Mouse (Mus musculus): ENCODE measurements around the gene Pced1b. TPM values are rescaled to one million over a fixed set of nuclear protein-coding genes. Genes with fewer than 3 reads are reported as not detected.

The Pced1b gene
- polyA plus RNA-seq, 1 experiment from 2014 or later: 3.4 TPM

DNA sequence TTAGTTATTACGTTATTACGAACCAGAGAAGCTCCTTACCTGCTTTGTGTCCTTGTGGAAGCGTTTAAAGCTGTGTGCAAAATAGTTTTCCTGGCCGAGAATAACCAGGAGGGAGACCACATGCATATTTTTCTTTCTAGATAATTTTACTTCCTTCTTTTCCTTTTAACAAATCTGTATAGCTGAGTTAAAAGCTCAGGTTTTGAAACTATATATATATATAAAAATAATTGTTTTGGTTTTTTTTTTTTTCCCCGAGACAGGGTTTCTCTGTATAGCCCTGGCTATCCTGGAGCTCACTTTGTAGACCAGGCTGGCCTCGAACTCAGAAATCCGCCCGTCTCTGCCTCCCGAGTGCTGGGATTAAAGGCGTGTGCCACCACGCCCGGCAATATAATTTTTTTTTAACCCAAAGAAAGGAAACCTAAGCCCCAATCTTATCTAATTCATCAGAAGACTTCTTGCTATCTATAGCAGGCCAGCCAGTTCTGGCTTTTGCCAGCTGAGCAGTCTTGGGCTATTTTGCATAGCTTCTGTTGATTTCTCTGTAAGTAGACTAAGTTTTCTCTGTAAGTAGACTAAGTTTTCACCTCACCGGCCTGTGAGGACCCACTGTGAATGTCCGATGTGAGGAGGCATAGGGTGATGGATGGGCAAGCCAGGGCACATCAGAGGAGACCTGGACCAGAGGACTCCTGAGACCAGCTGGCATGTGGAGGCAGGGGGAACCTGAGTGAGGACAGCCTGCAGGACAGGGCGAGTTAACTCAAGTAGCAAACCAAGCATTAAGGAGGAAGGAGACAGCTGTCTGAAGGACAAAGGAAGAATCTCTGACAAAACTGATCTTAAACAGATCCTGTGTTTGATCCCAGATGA, 128.2 kb downstream of the Pced1b start:
- H3K4me3 ChIP-seq (ENCODE audit: low read depth, low read length): no peak overlapping the region
- H3K27ac ChIP-seq (ENCODE audit: low read length): no peak overlapping the region
- no peaks in the 10 kb centered on the region for H3K27me3 ChIP-seq (ENCODE audit: control insufficient read depth, insufficient read depth, low read depth, low read length)
- H3K36me3 ChIP-seq (ENCODE audit: control insufficient read depth, insufficient read depth): no peaks in the 10 kb centered on the region
- H3K9me3 ChIP-seq (replicated peaks; ENCODE audit: control insufficient read depth, low read length): no peaks in the 10 kb centered on the region
- H3K9ac ChIP-seq (ENCODE audit: low read depth, low read length): no peak overlapping the region
- 44% methylated on average over 15 of the region's 15 CpGs for WGBS (ENCODE audit: insufficient replicate concordance)
- H3K4me2 ChIP-seq (ENCODE audit: low read depth, low read length): no peak overlapping the region
- H3K4me1 ChIP-seq (ENCODE audit: control insufficient read depth, low read depth, low read length): peaks cover 46% of the 10 kb centered on the region
- ATAC-seq (ENCODE audit: low read depth): no peak

DNA sequence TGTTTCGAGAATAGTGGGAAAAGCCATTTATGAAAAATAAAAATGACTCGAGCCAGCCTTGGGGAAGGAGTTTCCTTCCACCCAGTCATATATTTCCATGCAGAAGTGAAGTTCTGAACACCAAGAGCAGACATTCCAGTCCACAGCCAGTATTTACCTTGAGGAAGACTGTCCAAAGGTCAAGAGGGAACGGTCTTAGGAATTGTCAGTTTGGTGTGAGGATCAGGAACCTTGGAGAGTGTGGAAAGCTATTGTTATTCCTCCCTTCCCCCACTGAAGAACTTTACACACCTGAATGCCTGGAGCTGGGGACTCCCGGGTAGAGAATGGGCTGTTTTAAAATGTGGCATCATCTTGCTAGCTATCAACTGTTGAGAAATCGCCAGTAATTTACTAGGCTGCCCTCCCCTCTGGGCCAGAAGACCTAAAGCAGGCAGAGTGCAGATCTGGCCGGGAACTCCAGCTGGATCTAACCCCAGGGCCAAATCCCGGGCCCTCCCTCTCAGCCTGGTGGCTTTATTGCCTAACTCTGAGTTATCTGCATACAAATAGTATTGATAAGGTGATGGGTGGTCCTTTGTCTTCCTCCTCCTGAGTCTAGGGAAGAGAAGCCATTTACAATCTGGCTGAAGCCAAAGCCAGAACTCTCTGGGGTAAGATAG, 129.3 kb downstream of the Pced1b start:
- Histone ChIP-seq H3K36me3 (ENCODE audit: control insufficient read depth, insufficient read depth) (no peaks in the 10 kb centered on the region), H3K4me3 (ENCODE audit: low read depth, low read length) (no peak overlapping the region), H3K4me2 (ENCODE audit: low read depth, low read length) (0 out of 2 replicates have a peak overlapping the region, but pooled peaks have one; percentile 24), H3K9ac (ENCODE audit: low read depth, low read length) (no peak overlapping the region), H3K27ac (ENCODE audit: low read length) (no peak overlapping the region), H3K9me3 (replicated peaks; ENCODE audit: control insufficient read depth, low read length) (no peaks in the 10 kb centered on the region), H3K4me1 (ENCODE audit: control insufficient read depth, low read depth, low read length) (peaks cover 54% of the 10 kb centered on the region), H3K27me3 (ENCODE audit: control insufficient read depth, insufficient read depth, low read depth, low read length) (no peaks in the 10 kb centered on the region)
- no peak for ATAC-seq (ENCODE audit: low read depth)
- WGBS (ENCODE audit: insufficient replicate concordance): 62% methylated on average over 7 of the region's 7 CpGs

DNA sequence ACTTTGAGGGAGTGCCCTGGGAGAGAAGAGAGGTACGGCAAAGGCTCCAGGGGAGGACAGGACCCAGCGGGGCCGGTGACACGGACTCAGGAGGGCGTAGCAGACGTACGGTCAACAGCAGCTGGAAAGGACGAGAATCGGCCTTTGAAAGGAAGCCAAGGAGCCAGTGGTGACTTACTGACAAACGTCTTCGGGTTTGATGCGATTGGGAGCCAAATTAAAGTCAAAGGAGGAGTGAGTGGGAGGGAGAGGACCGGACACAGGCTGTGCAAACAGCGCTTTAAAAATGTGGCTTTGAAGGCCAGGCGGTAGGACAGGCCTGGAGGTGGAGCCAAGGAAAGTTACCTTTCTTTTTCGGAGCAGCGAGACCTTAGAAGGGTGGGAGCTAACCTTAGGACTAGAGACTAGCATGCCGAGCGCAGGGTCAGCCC, 129.9 kb downstream of the Pced1b start:
- no peak for ATAC-seq (ENCODE audit: low read depth)
- H3K4me1 ChIP-seq (ENCODE audit: control insufficient read depth, low read depth, low read length): peaks cover 54% of the 10 kb centered on the region
- H3K36me3 ChIP-seq (ENCODE audit: control insufficient read depth, insufficient read depth): no peaks in the 10 kb centered on the region
- no peak overlapping the region for H3K9ac ChIP-seq (ENCODE audit: low read depth, low read length)
- 58% methylated on average over 19 of the region's 19 CpGs for WGBS (ENCODE audit: insufficient replicate concordance)
- no peak overlapping the region for H3K27ac ChIP-seq (ENCODE audit: low read length)
- no peak overlapping the region for H3K4me3 ChIP-seq (ENCODE audit: low read depth, low read length)
- no peaks in the 10 kb centered on the region for H3K27me3 ChIP-seq (ENCODE audit: control insufficient read depth, insufficient read depth, low read depth, low read length)
- H3K4me2 ChIP-seq (ENCODE audit: low read depth, low read length): peak overlapping the region; percentile 24; the same call in 1 of the 2 replicates
- H3K9me3 ChIP-seq (replicated peaks; ENCODE audit: control insufficient read depth, low read length): no peaks in the 10 kb centered on the region

DNA sequence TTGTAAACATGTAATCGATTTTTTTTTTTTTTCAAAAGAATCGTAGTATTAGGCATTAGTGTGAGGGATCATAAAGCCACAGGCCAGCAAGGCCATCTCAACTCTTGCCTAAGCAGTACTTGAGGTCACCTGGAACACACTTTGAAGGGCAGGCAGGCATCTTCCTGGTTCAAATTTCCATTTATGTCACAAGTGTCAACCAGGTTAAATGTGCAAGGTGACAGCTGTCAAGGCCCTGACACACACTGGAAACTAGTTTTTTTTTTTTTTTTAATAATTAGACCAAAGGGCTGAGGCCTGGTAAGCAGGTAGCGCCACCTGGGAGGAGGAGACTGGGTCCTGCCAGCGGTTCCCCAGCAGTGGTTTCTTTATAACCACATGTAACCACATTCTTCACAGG, 131.2 kb downstream of the Pced1b start:
- WGBS (ENCODE audit: insufficient replicate concordance): 80% methylated on average over 4 of the region's 4 CpGs
- Histone ChIP-seq H3K27ac (ENCODE audit: low read length) (no peak overlapping the region), H3K27me3 (ENCODE audit: control insufficient read depth, insufficient read depth, low read depth, low read length) (no peaks in the 10 kb centered on the region), H3K4me1 (ENCODE audit: control insufficient read depth, low read depth, low read length) (peaks cover 49% of the 10 kb centered on the region), H3K9me3 (replicated peaks; ENCODE audit: control insufficient read depth, low read length) (no peaks in the 10 kb centered on the region), H3K36me3 (ENCODE audit: control insufficient read depth, insufficient read depth) (no peaks in the 10 kb centered on the region), H3K9ac (ENCODE audit: low read depth, low read length) (no peak overlapping the region), H3K4me3 (ENCODE audit: low read depth, low read length) (no peak overlapping the region), H3K4me2 (ENCODE audit: low read depth, low read length) (no peak overlapping the region)
- ATAC-seq (ENCODE audit: low read depth): no peak

DNA sequence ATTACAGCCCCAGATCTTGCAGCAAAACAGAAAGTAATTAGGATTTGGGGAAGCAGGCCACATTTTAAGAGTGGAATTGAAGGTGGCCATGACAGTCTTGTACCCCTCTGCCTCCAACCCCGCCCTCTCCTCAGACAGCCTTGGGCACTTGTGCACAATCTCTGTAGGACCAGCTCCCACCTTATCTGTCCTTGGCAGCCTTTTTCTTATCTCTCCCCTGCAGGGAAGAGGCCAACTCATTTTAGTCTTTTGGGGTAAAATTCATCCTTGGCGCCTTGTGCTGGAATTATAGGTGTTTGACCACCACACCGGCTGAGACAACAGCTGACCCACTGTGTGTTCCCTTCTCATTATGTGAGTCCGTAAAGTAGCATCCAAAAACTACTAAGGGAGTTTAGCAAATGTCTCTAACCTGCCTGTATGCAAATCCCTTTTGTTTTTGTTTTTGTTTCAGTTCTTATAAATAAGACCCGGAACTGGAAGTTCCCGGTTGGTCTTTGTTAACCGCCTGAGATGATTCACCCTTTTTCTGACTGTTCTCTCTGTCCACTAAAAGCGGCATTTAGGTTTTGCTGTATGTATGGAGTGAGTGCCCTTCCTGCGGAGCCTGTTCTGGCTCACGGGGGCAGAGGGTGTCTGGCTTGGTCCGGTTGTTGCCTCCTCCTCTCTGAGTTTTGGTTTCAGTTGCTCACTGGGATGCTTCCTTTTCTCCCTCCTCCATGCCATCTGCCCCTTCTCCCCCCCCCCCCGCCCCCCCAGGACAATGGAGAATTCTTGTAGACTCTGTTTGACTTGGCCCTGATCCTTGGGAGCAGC, 132.8 kb downstream of the Pced1b start:
- no peaks in the 10 kb centered on the region for H3K27me3 ChIP-seq (ENCODE audit: control insufficient read depth, insufficient read depth, low read depth, low read length)
- H3K4me2 ChIP-seq (ENCODE audit: low read depth, low read length): peak overlapping the region; percentile 68
- ATAC-seq (ENCODE audit: low read depth): peak; percentile 99
- peak overlapping the region; percentile 65 for H3K27ac ChIP-seq (ENCODE audit: low read length)
- no peaks in the 10 kb centered on the region for H3K36me3 ChIP-seq (ENCODE audit: control insufficient read depth, insufficient read depth)
- H3K4me3 ChIP-seq (ENCODE audit: low read depth, low read length): peak overlapping the region; percentile 45
- no peaks in the 10 kb centered on the region for H3K9me3 ChIP-seq (replicated peaks; ENCODE audit: control insufficient read depth, low read length)
- peak overlapping the region; percentile 60 for H3K9ac ChIP-seq (ENCODE audit: low read depth, low read length)
- WGBS (ENCODE audit: insufficient replicate concordance): 22% methylated on average over 11 of the region's 12 CpGs
- H3K4me1 ChIP-seq (ENCODE audit: control insufficient read depth, low read depth, low read length): peaks cover 36% of the 10 kb centered on the region

DNA sequence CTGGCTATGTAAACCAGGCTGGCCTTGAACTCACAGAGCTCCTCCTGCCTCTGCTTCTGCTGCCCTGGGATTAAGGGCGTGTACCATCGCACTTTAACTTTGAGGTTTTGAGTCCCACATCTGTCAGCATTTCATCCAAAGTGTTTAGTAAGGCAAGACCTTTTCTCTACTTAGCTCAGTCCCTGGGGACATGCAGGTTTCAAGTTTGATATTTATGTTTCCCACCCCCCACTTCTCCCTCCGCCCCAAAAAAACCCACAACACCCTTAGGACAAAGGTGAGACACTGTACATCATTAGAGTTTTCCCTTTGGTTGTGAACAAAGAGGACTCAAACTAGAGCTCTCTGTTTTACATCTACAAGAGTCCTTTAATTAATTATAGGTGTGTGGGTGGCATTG, 135.7 kb downstream of the Pced1b start:
- H3K27me3 ChIP-seq (ENCODE audit: control insufficient read depth, insufficient read depth, low read depth, low read length): no peaks in the 10 kb centered on the region
- no peak overlapping the region for H3K9ac ChIP-seq (ENCODE audit: low read depth, low read length)
- H3K4me3 ChIP-seq (ENCODE audit: low read depth, low read length): no peak overlapping the region
- H3K4me2 ChIP-seq (ENCODE audit: low read depth, low read length): no peak overlapping the region
- no peak overlapping the region for H3K27ac ChIP-seq (ENCODE audit: low read length)
- no peaks in the 10 kb centered on the region for H3K36me3 ChIP-seq (ENCODE audit: control insufficient read depth, insufficient read depth)
- ATAC-seq (ENCODE audit: low read depth): no peak
- WGBS (ENCODE audit: insufficient replicate concordance): 83% methylated on average over 3 of the region's 3 CpGs
- peaks cover 19% of the 10 kb centered on the region for H3K4me1 ChIP-seq (ENCODE audit: control insufficient read depth, low read depth, low read length)
- H3K9me3 ChIP-seq (replicated peaks; ENCODE audit: control insufficient read depth, low read length): no peaks in the 10 kb centered on the region

DNA sequence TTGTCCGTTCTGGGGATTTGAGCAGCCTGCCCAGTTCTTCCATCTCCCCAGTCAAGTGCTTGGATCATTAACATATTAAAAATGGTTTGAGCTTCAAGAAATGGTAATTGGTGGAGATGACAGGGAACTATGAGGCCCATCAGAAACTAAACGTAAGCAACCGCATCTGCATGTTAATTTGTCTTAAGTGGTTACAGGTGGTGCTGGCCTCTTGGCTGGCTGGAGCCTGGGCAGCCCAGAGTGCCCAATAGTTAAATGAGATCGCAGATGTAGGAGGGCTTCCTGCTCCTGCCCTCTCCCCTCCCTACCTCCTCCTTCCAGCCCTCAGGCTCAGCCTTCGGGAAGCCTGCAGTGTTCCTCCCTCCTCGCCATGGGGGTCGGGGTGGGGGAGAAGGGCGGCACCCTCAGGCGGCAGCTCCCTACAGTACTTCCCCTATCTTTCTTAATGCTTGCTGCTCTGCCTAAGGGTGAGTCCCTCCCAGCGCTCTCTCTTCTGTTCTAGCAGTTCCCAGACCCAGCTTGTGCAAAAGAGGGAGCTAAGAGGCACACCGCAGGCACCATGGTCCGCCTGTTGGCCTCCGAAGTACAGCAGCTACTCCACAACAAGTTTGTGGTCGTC, 136.7 kb downstream of the Pced1b start:
- Histone ChIP-seq H3K9me3 (replicated peaks; ENCODE audit: control insufficient read depth, low read length) (no peaks in the 10 kb centered on the region), H3K4me1 (ENCODE audit: control insufficient read depth, low read depth, low read length) (peaks cover 16% of the 10 kb centered on the region), H3K27me3 (ENCODE audit: control insufficient read depth, insufficient read depth, low read depth, low read length) (no peaks in the 10 kb centered on the region), H3K9ac (ENCODE audit: low read depth, low read length) (no peak overlapping the region), H3K4me2 (ENCODE audit: low read depth, low read length) (no peak overlapping the region), H3K27ac (ENCODE audit: low read length) (no peak overlapping the region), H3K4me3 (ENCODE audit: low read depth, low read length) (no peak overlapping the region), H3K36me3 (ENCODE audit: control insufficient read depth, insufficient read depth) (no peaks in the 10 kb centered on the region)
- 74% methylated on average over 14 of the region's 14 CpGs for WGBS (ENCODE audit: insufficient replicate concordance)
- no peak for ATAC-seq (ENCODE audit: low read depth)

DNA sequence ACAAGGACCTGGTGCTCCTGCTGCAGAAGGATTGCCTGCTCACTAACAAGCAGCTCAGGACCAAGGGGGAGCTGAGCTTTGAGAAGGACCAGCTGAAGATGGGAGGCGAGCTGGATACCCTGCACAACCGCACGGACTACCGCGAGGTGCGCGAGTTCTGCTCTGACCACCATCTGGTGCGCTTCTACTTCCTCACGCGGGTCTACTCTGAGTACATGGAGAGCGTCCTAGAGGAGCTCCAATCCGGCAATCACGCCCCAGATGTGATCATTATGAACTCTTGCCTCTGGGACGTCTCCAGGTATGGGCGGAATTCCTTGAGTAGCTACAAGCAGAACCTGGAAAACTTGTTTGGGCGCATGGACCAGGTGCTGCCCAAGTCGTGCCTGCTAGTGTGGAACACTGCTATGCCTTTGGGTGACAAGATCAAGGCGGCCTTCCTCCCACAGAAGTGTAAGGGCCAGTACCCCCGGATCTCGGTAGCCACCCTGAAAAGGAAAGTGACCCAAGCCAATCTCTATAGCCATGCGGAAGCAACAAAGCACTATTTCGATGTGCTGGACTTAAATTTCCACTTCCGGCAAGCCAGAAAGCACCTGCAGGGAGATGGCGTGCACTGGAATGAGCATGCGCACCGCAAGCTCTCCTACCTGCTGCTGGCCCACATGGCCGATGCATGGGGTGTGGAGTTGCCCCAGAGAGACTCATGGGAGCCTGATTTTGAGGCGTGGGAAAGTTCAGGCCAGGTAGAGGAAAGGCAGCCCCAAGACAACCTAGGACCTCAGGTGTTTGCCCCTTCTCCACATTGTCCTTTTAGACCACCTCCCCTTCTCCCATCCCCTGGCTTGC, 137.5 kb downstream of the Pced1b start:
- Histone ChIP-seq H3K4me2 (ENCODE audit: low read depth, low read length) (no peak overlapping the region), H3K4me1 (ENCODE audit: control insufficient read depth, low read depth, low read length) (peaks cover 10% of the 10 kb centered on the region), H3K9me3 (replicated peaks; ENCODE audit: control insufficient read depth, low read length) (no peaks in the 10 kb centered on the region), H3K9ac (ENCODE audit: low read depth, low read length) (no peak overlapping the region), H3K27me3 (ENCODE audit: control insufficient read depth, insufficient read depth, low read depth, low read length) (no peaks in the 10 kb centered on the region), H3K4me3 (ENCODE audit: low read depth, low read length) (no peak overlapping the region), H3K36me3 (ENCODE audit: control insufficient read depth, insufficient read depth) (no peaks in the 10 kb centered on the region), H3K27ac (ENCODE audit: low read length) (no peak overlapping the region)
- 86% methylated on average over 28 of the region's 28 CpGs for WGBS (ENCODE audit: insufficient replicate concordance)
- ATAC-seq (ENCODE audit: low read depth): no peak

Data from liver, embryonic 16.5 days (tissue).